Mouse (Mus musculus) E14TG2a.4 (cell line): ENCODE measurements around the gene Galnt15.

Experiments
- CTCF ChIP-seq: conservative IDR thresholded peaks from 2 replicates; pipeline ENCODE4 v1.5.1; 2014; ENCODE audit warnings: low read length
- POU5F1 ChIP-seq: IDR thresholded peaks from 2 replicates; pipeline ENCODE4 v1.6.1; 2014; ENCODE audit warnings: low read length, borderline replicate concordance

- TF ChIP-seq CTCF (no peak), POU5F1 (no peak)
Observed at GRCm38 (mm10) chr14:32027218-32027617, 1.6 kb upstream of the Galnt15 start.
